41 mouse cellular contexts compared by ENCODE assay signal in genomic region chr4:147541105-147541504, GRCm38 (mm10). TPM values are rescaled to one million over a fixed set of nuclear protein-coding genes. Genes with fewer than 3 reads are reported as not detected.
"Had no signal": no experiment of that assay in that cellular context is flagged by ENCODE, and none has a peak within 500 bp of the region (broad histone marks: within the 10 kb centered on the region; RNA-seq: fewer than 3 reads in every experiment).

No protein-coding gene starts in this region.

- H3K9ac ChIP-seq: heart, embryonic 12.5 days; heart, embryonic 13.5 days; heart, embryonic 15.5 days; hindbrain, embryonic 12.5 days; hindbrain, embryonic 13.5 days; hindbrain, embryonic 14.5 days; hindbrain, embryonic 15.5 days; intestine, embryonic 15.5 days; kidney, embryonic 15.5 days had no signal

- H3K4me2 ChIP-seq: heart, embryonic 11.5 days; heart, embryonic 12.5 days; heart, embryonic 13.5 days; heart, embryonic 15.5 days; hindbrain, embryonic 12.5 days; hindbrain, embryonic 13.5 days; hindbrain, embryonic 14.5 days; hindbrain, embryonic 15.5 days; intestine, embryonic 15.5 days; kidney, embryonic 15.5 days had no signal

- H3K36me3 ChIP-seq: heart, embryonic 10.5 days; heart, embryonic 12.5 days; heart, embryonic 13.5 days; heart, embryonic 15.5 days; hindbrain, embryonic 10.5 days; hindbrain, embryonic 12.5 days; hindbrain, embryonic 13.5 days; hindbrain, embryonic 15.5 days; intestine, embryonic 15.5 days; kidney, embryonic 15.5 days had no signal

- DNase-seq: heart, postnatal 10 days; heart, postnatal 14 days; heart, postnatal 4 days; kidney, adult 11 months; kidney, adult 18-20 months; kidney, adult 2 months; kidney, adult 8-10 months; kidney, adult 9 months; kidney, postnatal 10 days; kidney, postnatal 14 days; kidney, postnatal 36 days; kidney, postnatal 4 days; layer of hippocampus, adult 9-11 months; layer of hippocampus, postnatal 36 days had no signal

- ATAC-seq: hindbrain, embryonic 16.5 days; hindbrain, postnatal 0 days; inflammation-experienced regulatory T-cells, adult 6 months; intestine, embryonic 15.5 days; intestine, embryonic 16.5 days; intestine, postnatal 0 days had no signal

- H3K4me3 ChIP-seq: heart, embryonic 10.5 days; heart, embryonic 12.5 days; heart, embryonic 13.5 days; heart, embryonic 15.5 days; hindbrain, embryonic 10.5 days; hindbrain, embryonic 12.5 days; hindbrain, embryonic 13.5 days; hindbrain, embryonic 15.5 days; intestine, embryonic 15.5 days; kidney, embryonic 15.5 days; layer of hippocampus, adult 2 months; left cerebral cortex, adult 2 months had no signal

- H3K4me1 ChIP-seq: heart, embryonic 10.5 days; heart, embryonic 12.5 days; heart, embryonic 13.5 days; heart, embryonic 15.5 days; hindbrain, embryonic 10.5 days; hindbrain, embryonic 12.5 days; hindbrain, embryonic 13.5 days; hindbrain, embryonic 15.5 days; intestine, embryonic 15.5 days; kidney, embryonic 15.5 days had no signal

- H3K27ac ChIP-seq: heart, embryonic 10.5 days; heart, embryonic 13.5 days; heart, embryonic 15.5 days; hindbrain, embryonic 10.5 days; hindbrain, embryonic 12.5 days; hindbrain, embryonic 13.5 days; hindbrain, embryonic 14.5 days; hindbrain, embryonic 15.5 days; hindbrain, postnatal 0 days; intestine, embryonic 15.5 days; kidney, embryonic 15.5 days; kidney, postnatal 0 days; layer of hippocampus, adult 2 months; left cerebral cortex, adult 2 months had no signal

- H3K27me3 ChIP-seq: heart, embryonic 12.5 days; heart, embryonic 13.5 days; heart, embryonic 15.5 days; hindbrain, embryonic 12.5 days; hindbrain, embryonic 13.5 days; hindbrain, embryonic 15.5 days; intestine, embryonic 15.5 days; kidney, embryonic 15.5 days had no signal

RNA-seq across cellular contexts. Expression of gene Gm16503, which starts 1.1 kb away (rescaled TPM):
- polyA plus RNA-seq: large intestine, adult 2 months had no signal

RNA-seq across cellular contexts. Expression of gene Zfp985, which starts 12.0 kb away (rescaled TPM):
- total RNA-seq: hindbrain, postnatal 0 days; layer of hippocampus, adult 18-20 months; layer of hippocampus, adult 2 months; layer of hippocampus, postnatal 10 days; layer of hippocampus, postnatal 14 days; layer of hippocampus, postnatal 25 days; layer of hippocampus, postnatal 36 days; left cerebral cortex, adult 18-20 months; left cerebral cortex, adult 2 months had no signal
- polyA plus RNA-seq: heart, embryonic 14.5 days; hindbrain, embryonic 13.5 days; kidney, adult 2 months; large intestine, adult 2 months had no signal
